Mouse (Mus musculus) adrenal gland, postnatal 4 days (tissue): ENCODE data around the gene Il6ra. TPM values are rescaled to one million over a fixed set of nuclear protein-coding genes. Genes with fewer than 3 reads are reported as not detected.

Experiments used
- DNase-seq, 2 experiments: peaks; one replicate each; pipeline ENCODE4 v3.0.0; 2021 to 2022; ENCODE audit warnings: low spot score in 2 of 2, mixed read lengths in 2 of 2
- total RNA-seq, 2 experiments: library from RNA; stranded (reverse); gene quantifications; 2 replicates each; pipeline ENCODE4 v1.2.3; 2021

Gene Il6ra
- total RNA-seq, 2 experiments from 2014 or later: 3.7 to 6.4 TPM

DNA sequence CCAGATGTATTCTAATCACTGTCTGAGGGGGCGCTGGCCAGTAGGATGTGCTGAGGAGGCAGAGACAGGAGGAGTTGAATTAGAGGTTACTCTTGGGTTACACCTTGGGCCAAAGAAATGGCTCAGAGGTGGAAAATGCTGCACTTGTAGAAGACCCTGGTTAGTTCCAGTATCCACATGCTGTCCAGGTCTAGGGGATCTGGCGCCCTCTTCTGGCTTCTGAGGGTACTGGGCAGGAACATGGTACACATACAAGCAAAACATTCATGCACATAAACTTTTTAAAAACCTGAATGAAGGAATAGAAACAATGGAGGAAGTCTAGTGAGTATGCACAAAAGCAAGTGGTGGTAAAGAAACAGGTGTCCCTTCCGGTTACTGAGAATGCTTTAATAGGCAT lies 55.6 kb downstream of the Il6ra start:
- DNase-seq: no peak

DNA sequence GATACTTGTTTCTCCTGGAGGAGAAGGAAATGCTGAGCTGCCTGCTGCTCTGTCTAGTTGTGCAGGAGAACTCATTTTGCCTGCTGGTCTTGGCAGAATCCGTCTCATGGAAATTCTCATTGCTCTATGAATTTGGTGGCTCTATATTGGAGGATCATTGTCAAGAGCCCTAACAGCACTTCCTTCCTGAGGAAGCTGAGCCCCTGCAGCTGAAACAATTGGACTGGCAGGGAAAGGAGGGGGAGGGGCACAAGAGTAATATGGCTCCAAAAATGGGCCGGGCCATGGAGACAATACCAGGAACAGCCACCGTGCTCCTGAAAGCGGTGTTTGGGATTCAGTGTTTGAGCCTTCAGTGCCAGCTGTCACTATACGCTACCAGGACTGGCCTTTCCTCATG lies 59.2 kb downstream of the Il6ra start:
- DNase-seq: no peak

GRCm38 (mm10) chr3:89848083-89848482 lies 64.9 kb downstream of the Il6ra start:
- DNase-seq: no peak

GRCm38 (mm10) chr3:89847596-89847995 lies 65.4 kb downstream of the Il6ra start:
- peak in 1 of 2 experiments; percentile 25 for DNase-seq

- DNase-seq: no peak
These were observed 65.9 kb downstream of the Il6ra start for GRCm38 (mm10) chr3:89847126-89847525.

GRCm38 (mm10) chr3:89845814-89846213 lies 67.2 kb downstream of the Il6ra start:
- DNase-seq: no peak

GRCm38 (mm10) chr3:89843148-89843547 lies 69.8 kb downstream of the Il6ra start:
- no peak for DNase-seq

GRCm38 (mm10) chr3:89842258-89842657 lies 70.7 kb downstream of the Il6ra start:
- DNase-seq: no peak

- DNase-seq: no peak
These were observed 77.6 kb downstream of the Il6ra start for GRCm38 (mm10) chr3:89835362-89835761.

DNA sequence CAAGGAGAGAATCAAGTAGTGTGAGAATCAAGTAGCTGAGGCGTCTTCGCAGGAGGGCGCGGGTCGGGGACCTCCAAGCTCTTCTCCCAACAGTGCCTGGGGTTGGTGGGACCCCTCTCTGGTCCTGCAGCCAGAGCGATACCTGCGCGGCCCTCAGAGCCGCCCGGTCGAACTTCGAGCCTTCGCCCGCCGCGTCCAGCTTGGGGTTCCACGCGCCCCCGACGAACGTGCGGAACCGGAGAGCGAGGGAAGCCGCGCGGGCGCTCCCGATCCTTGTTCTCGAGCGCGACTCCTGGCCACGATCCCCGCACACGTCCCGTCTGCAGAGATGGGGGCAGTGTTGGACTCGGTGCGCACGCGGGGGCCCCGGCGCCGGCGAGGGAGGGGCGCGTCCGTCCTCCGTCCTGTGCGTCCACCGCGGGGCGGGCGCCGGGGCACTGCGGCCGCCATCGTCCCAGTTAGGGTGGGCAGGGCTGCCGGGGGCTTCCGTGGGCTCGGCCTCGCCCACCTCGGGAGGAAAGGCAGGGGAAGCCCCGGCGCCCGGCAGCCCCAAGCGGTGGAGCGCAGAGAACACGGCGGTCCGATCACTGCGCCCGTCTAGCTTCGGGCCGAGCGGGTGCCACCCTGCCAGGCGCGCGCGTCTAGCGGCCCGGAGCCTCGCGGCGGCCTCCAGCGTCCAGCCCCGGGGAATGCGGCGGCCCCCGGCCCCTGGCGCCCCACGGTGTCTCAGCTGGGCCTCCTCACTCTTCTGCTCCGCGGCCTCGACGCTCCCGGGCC lies 82.0 kb downstream of the Il6ra start, which contains the start of gene She:
She (plus strand) TSS at position 556 of the 777 bp plus-strand sequence.
- DNase-seq: no peak

GRCm38 (mm10) chr3:89826295-89826694 lies 86.7 kb downstream of the Il6ra start:
- no peak for DNase-seq

GRCm38 (mm10) chr3:89823594-89823993 lies 89.4 kb downstream of the Il6ra start:
- no peak for DNase-seq

- no peak for DNase-seq
These were observed 91.2 kb downstream of the Il6ra start for GRCm38 (mm10) chr3:89821548-89822480.

DNA sequence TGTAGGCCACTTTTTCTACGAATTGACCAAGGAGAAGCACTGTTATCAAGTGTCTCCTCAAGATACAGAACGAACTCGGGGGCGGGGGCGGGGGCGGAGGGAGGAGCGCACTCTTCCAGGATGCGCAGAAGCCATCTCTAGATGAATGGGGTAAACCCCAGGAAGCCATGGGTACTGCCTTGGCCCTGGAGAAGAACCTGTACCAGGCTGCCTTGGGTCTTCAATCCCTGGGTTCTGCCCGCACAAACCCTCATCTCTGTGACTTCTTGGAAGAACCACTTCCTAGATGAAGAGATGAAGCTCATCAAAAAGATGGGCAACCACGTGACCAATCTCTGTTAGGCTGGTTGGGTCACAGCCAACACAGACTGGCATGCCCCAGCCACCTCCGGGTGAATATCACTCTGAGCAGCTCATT lies 91.9 kb downstream of the Il6ra start:
- DNase-seq: no peak

GRCm38 (mm10) chr3:89820311-89821095 lies 92.5 kb downstream of the Il6ra start:
- DNase-seq: no peak

- DNase-seq: no peak
These were observed 93.1 kb downstream of the Il6ra start for GRCm38 (mm10) chr3:89819897-89820296.

GRCm38 (mm10) chr3:89818605-89819004 lies 94.4 kb downstream of the Il6ra start:
- DNase-seq: no peak

DNA sequence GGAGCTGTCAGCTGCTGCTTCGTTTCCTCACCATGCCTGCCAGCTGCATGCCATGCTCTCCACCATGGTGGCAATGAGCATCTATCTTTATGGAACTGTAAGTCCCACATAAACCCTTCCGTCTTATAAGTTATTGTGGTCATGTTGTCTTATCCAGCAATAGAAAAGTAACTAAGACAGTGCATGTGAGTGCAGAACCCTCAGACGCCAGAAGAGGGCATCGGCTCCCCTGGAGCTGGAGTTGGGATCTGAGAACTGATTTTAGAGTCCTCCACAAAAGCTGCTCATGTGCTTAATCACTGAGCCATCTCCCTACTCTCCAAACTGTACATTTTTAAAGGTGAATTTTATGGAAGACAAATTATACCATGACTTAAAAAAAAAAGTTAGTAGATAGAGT lies 95.9 kb downstream of the Il6ra start:
- DNase-seq: no peak
